Mouse (Mus musculus) spleen, postnatal 36 days (tissue): ENCODE results near the gene Gipc2.
A peak's percentile ranks its signal among the peaks of the same experiment; 100 is the strongest.

Source experiments
- DNase-seq, 2 experiments: peaks; one replicate each; pipeline ENCODE4 v3.0.0; 2022; ENCODE audit warnings: low spot score in 2 of 2, mixed read lengths in 1 of 2

The Gipc2 gene

DNA sequence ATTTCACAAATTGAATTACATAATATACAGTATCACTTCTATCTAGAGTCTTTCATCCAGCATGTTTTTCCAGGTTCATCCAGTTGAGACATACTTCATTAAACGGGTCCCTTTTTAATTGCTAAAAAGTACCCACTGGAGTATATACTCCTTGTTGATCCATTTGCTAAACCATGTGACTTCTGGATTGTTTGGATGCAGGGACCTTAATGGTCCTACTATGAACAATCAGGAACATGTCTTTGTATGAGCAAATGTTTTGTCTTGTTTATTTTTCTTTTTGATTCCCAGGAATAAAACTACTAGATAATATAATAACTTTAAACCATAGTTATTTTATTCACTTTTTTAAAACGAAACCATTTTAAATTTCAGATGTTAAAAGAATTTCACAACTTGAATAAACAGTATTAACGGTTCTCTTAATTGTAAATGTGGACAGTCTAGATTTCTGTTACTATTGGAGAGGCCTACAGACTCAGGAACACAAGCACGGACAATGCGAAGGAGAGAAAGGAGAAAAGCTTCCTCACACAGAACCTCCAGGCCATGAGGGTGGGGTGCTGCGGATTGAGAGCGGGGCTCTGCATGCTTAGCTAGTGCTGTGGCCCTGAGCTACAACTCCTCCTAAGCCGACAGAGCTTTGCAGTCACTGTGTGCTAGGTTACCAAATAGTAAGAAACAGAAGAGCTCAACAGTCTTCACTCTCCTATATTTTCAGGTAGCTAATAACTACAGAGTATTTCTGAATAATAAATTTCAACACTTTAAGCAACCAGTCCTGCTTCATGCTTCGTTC is 24.8 kb upstream of the Gipc2 start:
- no peak for DNase-seq

DNA sequence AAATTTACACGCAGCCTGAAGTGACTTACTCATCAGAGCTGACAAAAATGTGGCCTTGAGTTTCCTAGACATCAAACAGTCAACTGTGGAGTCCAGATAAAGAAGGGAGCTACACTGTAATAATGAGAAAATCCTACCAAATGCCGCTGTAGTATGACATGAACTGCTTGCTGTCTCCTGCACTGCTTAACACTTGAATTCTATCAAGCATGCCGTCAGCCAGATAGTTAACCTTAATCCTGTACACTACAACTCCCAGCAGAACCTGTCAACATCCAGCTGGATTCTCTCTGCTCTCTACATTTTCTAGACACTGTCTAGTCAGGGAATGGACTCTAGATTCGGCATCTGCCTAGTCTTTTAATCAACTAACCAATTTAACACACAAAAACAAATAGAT is 23.3 kb upstream of the Gipc2 start:
- DNase-seq = no peak

DNA sequence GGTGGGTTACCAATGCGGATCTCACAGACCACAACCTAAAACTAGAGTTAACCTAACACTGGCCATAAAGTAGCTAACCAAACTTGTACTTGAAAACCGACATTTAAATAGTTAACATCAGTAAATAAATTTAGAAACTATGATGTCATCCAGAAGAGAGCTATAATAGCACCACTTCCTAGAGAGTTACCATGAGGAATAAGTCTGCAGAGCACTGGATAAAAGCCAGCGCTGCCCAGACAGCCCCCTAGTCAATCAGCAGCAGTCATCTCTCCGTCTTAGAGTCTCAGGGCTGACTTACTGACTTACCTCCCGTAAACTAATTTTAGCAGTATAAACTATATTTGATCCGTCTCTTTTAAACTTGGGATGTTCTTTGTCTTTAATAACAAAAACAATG is 20.1 kb upstream of the Gipc2 start:
- DNase-seq = no peak

DNA sequence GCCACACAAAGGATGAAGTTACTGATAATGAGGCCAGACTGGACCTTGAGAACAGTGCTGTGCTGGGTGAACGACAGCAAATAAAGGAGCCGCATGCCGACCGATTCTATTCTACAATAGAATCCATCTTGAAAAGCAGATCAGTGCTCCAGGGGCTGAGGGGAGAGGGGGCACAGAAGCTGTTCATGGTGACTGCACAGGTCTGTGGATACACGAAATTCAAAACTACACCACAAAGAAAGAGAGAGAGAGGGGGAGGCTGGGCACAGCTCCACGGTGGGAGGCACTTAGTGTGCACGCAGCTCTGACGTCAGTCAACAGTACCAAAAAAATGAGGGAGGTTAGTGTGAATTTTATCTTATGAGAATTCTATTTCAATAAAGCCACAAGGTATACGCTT is 17.5 kb upstream of the Gipc2 start:
- no peak for DNase-seq

DNA sequence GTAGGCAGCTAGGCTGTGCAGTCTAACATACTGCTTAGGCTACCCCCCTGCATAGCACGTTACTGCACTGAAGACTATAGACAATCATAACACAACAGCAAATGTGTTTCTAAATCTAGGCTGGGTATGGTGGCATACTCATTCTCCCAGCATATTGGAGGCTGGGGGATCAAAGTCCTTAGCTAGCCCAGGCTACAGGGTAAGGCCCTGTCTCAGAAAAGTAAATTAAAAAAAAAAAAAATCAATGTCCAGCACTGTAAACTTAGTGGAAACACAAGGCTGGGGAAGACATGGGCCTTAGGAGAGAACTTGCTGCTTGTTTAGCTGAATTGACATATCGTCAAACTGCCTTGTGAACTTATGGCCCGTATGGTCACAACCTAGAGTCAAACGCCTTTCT is 14.6 kb upstream of the Gipc2 start:
- DNase-seq = no peak

DNA sequence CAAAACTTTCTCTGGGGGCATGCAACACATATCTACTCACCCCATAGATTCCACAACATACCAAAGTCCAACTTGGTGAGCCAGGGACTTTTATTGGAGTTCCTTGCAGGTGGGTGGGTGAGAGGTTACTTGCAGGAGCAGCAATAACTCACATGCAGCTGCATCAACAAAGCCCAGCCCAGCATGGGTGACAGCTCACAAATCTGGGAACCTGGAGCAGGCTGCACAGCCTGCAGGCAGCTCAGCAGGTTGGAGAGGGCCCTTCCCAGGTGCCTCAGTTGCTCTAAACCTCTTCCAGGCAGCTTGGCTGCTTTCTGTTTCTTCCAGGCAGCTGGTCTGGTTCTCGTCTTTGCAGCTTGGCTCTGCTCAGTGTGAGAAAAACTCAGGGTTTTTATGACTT is 13.3 kb upstream of the Gipc2 start:
- no peak for DNase-seq

DNA sequence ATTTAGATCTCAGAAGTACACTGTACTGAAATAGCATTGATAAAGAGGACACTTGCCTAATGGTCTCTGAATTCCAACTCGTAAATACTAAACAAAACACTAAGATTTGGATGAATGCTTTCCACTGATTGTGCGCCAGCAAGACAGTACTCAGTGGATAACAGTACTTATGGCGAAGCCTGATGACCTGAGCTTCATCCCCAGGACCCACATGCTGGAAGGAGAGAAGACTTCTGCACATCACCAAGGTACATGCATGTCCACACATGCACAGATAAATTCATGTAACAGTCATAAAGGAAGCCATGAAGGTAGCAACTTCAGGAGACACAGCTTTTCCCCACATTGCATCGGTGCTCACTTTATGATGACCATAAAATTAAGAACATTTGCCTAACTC is 12.8 kb upstream of the Gipc2 start:
- DNase-seq = no peak

DNA sequence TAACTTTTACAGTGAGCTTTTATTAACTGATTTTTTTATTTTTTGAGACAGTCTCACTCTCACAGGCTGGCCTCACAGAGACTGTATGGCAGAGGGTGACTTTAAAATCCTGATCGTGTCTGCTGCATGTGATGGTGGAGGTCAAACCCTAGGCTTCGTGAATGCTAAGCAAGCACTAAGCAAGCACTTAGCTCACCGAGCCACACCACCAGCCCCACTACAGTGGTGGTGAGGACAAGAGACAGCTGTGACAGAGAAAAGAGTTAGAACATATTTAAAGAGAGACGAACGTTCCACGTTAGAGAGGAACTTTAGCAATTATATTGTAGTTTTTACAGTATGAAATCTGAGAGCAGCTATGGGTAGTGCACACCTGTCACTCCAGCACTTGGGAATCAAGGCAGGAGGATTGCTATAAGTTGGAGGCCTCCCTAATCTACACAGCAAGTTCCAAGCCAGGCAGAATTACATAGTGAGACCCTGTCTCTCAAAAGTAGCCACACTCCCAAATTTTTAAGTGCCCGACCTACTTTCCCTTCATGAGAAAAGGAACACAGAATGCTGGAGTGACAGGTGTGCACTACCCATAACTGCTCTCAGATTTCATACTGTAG is 6.4 kb upstream of the Gipc2 start:
- no peak for DNase-seq

DNA sequence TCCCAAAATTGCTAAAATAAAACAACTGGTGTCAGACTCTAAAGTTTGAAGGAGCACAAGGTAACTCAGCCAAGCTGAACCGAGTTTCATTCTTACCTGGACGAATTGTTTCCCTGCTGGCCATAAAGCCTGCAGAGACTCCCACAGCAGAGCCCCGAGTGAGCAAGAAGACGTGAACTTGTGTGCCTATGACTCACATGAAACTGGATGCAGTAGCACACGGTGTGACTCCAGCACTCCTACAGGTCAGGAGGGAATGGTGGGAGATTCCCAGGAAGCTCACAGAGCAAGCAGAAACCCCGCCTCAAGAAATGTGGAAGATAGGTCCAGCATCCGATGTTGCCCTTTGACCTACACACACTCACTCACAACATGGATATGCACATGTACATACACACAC is 5.8 kb upstream of the Gipc2 start:
- DNase-seq = no peak

DNA sequence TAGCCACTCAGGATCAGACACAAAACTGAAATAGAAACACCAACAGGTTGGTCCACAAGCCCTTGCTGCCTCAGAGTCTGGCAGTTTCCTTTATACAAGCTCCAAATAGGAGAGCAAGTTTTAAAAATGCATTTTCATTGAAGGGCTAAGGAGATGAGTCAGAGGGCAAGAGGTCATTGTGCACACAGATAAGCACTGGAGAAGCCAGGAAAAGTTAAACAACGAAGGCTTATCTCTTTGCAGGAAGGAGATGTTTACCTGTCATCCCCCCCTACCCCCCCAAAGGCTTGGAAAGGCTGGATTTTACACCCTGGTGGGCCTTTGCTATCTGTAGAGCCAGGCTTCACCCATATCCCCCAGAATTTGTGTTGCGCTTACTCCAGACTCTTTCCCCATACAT is 5.2 kb upstream of the Gipc2 start:
- DNase-seq = no peak

DNA sequence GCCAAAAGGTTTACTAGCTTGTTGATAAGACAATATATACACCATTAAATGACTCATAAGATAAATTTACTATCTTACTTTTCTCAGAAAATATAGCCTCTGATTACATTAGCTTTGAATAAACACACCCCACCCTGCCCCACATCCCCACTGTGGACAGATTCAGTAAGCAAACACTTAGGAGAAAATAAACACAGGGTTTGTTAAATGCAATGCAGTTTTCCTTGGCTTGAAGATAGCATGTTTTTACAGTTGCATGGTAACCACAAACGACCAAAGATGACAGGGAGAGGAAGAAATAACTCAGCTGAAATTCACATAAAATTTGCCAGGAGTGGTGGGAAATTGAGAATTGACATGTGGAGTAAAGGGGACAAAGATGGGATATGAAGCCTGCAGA is 4.4 kb upstream of the Gipc2 start:
- no peak for DNase-seq

DNA sequence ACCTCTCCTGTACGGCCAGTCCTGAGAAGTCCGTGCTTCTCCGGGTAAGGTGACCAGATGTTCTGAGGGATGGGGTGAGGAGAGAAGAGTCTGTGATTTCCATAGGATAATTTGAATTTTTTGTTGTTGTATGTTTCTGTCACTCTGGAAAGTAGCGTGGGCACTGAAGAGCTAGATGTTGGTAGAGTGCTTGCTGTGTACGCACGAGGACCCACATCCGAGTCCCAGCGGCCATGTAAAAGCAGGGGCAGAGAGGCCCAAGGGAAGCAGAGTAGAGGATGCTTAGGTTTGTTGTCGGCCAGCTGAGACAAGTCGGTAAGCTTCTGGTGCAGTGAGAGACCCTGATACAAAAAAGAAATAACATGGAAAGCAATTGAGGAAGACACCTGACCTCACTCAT is 2.0 kb upstream of the Gipc2 start:
- no peak for DNase-seq

DNA sequence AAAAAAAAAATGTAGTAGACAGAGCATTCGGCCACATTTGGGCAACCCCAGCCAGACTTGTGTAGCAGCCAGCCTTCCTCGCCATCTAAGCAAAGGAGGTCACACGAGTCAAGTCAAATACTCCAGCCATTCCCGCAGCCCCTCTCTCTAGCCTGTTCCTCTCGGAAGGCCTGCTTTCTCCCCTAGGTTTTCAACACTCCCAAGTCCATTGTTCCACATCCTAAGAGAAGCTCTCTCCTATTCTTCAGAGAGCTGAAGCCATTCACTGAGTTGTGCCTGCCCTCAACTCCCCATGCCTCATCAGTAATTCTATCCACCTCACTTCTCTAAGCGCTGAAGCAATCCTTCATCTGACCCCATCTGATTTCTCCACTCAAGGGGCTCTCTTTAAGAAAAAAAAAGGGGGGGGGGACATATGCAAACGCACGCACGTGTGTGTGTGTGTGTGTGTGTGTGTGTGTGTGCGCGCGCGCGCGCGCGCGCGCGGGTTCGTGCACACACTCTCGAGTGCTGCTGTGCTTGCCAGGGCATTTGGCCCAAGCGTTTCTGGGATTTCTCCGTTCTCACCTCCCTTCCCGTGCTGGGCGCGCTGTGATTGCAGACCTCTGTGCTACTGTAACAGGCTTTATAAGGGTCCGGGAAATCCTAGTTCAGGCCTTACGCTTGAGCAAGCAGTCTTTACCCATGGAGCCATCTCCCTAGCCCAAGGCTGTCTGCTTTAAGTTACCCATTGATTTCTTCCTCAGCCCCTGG is 845 bp upstream of the Gipc2 start:
- DNase-seq = no peak

DNA sequence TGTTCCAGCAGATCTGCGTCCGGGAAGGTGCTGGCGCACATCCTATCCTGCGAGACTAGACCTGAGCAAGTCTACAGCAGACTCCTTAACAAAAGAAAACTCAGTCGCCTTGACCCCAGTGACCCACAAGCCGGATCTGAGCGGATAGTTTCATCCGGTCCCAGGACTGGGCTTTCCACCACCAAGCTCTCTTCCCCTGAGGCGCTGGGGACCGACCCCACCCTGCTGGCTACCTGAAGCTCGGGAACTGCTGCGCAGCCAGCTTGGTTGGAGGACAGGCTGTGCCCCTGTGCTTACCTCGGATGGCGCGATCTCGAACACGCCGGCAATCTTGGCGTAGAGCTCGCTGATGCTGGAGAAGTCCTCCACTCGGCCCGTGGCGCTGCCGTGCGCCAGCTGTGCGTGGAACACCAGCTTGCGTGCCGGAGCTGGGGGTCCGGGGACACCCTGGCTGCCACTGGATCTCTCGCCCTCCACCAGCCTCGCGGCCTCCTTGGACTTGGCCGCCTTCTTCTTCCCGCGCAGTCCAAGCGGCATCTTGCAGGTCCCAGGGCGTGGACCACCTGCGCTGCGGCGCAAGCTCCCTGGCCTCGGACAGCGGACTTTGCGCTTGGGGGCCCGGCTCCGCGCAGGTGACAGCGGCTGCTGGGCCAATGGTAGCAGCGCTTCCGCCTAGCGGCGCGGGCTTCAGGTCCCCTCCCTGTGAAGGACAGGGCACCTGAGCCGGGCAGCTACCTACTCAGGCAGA is 505 bp downstream of the Gipc2 start:
- no peak for DNase-seq

DNA sequence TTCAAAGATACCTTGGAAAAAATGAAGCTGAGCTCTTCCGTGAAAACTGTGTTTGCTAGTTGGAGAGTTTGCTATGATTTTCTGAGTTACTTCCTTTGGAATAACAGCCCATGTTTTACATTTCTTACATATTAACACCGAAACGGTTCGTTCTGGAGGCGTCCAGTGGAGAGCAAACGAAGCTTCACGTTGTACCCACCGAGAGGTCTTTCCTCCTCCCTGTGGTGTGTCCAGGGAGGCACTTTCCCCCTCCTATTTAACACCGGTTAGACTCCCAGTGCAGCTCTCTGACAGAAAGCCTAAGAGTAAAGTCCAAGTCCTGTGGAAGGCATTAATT is 1.0 kb downstream of the Gipc2 start:
- no peak for DNase-seq

DNA sequence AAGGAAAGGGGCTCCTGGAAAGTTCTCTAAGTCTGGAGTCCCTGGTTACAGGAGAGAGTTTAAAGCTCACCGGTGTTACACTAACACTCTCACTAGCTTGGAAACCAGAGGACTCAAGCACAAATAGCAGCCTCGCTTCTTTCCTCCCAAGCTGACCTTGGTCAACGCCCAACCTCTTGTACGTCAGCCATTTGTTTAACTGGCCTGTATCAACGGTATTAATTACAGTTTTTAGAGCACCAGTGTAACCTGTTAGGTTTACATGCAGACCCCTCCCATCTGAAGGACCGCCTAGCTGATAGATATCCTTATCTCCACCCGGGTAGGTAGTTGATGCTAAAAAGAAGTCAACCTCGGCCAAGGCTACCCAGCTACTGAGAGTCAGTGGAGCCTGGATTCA is 2.7 kb downstream of the Gipc2 start:
- DNase-seq = no peak

DNA sequence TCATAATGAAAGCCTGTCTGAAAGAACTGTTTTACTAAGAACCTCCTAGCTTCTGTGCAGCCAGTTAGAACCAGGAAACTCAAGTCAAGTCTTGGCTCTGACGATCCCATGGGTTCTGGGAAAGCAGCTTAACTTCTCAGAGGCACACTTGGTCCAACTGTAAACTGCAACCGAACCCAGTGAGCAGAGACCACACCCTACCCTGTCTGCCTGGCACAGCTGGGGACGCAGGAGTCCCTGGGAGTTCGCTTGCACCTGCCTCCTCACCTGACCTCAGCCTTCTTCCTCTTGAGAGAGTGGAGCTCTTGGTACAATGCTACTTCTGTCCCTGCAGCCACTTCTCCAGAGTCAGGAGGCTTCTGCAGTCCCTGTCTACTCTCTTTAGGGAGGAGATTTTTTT is 5.4 kb downstream of the Gipc2 start:
- DNase-seq = peak in 1 of 2 experiments; percentile 18

DNA sequence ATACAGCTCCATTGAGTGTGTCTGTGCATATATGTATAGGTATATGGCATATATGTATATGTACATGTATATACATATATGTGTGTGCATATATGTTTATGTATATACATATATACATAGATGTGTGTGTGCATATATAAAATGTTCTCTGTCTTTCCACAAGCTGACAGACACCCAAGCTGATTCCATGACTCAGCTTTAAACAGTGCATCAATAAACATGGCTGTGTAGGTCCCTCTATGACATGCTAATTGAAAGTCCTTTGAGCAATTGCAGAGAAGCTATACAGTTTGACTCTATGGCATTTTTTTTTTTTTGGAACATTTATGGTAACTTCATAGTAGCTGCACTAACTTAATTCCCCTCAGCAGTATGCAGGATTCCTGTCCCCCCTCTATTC is 6.7 kb downstream of the Gipc2 start:
- DNase-seq = no peak

DNA sequence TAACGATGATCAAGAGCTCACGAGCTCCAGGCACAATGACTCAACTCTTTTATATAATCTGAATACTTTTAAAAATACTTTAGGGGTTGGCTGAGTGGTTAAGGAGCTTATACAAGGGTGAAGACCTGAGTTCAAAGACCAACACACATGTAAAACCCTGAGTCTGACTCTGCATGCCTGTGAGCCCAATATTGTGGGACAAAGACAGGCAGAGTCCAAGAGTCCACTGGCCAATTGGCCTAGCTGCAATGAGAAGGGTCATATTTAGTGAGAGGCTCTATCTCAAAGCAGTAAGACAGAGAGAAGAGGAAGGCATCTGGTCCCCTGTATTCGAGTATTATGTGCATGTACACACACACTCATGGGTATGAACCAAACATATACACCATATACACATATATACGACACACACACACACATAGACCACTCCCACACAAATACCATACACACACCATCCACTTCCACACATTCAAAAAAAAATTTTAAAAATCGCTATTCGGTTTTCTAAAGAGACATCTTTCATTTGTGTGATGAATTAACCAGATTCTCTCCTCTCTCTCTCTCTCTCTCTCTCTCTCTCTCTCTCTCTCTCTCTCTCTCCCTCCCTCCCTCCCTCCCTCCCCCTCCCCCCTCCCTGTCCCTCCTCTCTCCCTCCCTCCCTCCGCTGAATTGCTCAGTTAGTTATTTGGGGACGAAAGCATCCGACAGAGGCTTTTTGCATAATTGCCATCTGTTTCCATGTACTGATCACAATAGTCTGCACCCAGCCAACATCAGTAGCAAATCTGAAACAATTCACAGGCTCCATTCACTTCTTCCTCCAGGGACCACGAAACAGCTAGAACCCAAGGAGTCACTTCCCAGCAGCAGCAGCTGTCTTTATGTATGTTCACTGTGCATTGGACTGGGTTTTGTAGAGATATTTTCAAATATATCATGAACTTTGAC is 7.4 kb downstream of the Gipc2 start:
- DNase-seq = no peak

DNA sequence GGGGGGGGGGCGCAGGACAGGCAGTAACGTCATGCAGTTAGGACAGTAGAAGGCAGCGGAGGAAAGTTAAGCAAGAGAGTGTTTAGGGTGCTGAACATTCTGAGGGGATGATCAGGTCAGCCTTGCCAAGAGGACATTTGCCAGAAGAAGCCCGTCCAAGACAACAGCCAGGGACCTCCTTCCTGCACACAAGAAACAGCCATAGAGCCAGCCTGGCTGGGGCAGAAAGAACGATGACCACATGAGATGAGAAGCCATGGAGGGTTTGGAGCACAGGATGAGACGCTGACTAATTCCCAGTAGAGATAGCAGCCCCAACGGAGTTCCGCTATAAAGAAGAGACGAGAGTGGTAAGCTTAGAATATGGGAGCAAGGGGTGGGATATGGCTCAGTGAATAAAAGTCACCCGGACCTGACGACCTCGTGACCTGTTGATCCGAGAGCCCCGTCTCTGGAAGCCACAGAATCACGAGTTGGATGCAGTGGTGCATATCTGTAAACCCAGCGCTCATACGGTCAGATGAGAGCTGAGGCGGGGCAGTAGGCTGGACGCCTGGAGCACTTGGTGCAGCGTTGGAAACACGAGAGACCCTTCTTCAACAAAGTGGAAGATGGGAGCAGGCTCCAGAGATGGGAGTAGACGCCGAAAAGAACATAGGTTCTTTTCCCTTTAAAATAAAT is 9.1 kb downstream of the Gipc2 start:
- no peak for DNase-seq
